Mouse (Mus musculus) CH12.LX (cell line): Measurements from ENCODE around the gene Sgca.

ENCODE experiments used
- CHD1 ChIP-seq: IDR thresholded peaks from 2 replicates; pipeline ENCODE4 v1.6.1; 2012; ENCODE audit warnings: low read depth, low read length, improper control_type of control experiment, inconsistent platforms
- CTCF ChIP-seq, 2 experiments: IDR thresholded peaks in 1 of 2; conservative IDR thresholded peaks in 1 of 2; 2 replicates each; pipeline ENCODE4 v1.5.1; 2011 to 2012; ENCODE audit warnings: low read depth in 2 of 2, low read length in 2 of 2, improper control_type of control experiment in 1 of 2, inconsistent platforms in 1 of 2, mild to moderate bottlenecking in 1 of 2, moderate library complexity in 1 of 2
- EP300 ChIP-seq: IDR thresholded peaks from 2 replicates; pipeline ENCODE4 v1.6.1; 2011; ENCODE audit warnings: low read length, improper control_type of control experiment
- HCFC1 ChIP-seq: IDR thresholded peaks from 2 replicates; pipeline ENCODE4 v1.6.1; 2012; ENCODE audit warnings: low read depth, mild to moderate bottlenecking, inconsistent platforms, low read length, improper control_type of control experiment
- JUN ChIP-seq: IDR thresholded peaks from 2 replicates; pipeline ENCODE4 v1.6.1; 2011; ENCODE audit warnings: low read depth, mild to moderate bottlenecking, low read length, improper control_type of control experiment, moderate library complexity; ENCODE audit not compliant: insufficient read depth
- POLR2A ChIP-seq: IDR thresholded peaks from 2 replicates; pipeline ENCODE4 v1.6.1; 2011; ENCODE audit warnings: low read depth, mild to moderate bottlenecking, improper control_type of control experiment, low read length
- POLR2AphosphoS2 ChIP-seq: IDR thresholded peaks from 2 replicates; pipeline ENCODE4 v1.6.1; 2011; ENCODE audit warnings: low read depth, low read length, improper control_type of control experiment
- RAD21 ChIP-seq: IDR thresholded peaks from 2 replicates; pipeline ENCODE4 v1.6.1; 2011; ENCODE audit warnings: low read depth, mild to moderate bottlenecking, low read length, improper control_type of control experiment, moderate library complexity
- TBP ChIP-seq: conservative IDR thresholded peaks from 2 replicates; pipeline ENCODE4 v1.6.1; 2011; ENCODE audit warnings: low read depth, low read length, improper control_type of control experiment
- USF1 ChIP-seq: IDR thresholded peaks from 2 replicates; pipeline ENCODE4 v1.6.1; 2014; ENCODE audit warnings: low read depth, mild to moderate bottlenecking, inconsistent platforms, low read length, improper control_type of control experiment
- ZKSCAN1 ChIP-seq: IDR thresholded peaks from 2 replicates; pipeline ENCODE4 v1.6.1; 2012; ENCODE audit warnings: low read depth, inconsistent platforms, low read length, improper control_type of control experiment, borderline replicate concordance
- ZNF384 ChIP-seq: IDR thresholded peaks from 2 replicates; pipeline ENCODE4 v1.6.1; 2012; ENCODE audit warnings: low read depth, low read length, improper control_type of control experiment, inconsistent platforms

DNA sequence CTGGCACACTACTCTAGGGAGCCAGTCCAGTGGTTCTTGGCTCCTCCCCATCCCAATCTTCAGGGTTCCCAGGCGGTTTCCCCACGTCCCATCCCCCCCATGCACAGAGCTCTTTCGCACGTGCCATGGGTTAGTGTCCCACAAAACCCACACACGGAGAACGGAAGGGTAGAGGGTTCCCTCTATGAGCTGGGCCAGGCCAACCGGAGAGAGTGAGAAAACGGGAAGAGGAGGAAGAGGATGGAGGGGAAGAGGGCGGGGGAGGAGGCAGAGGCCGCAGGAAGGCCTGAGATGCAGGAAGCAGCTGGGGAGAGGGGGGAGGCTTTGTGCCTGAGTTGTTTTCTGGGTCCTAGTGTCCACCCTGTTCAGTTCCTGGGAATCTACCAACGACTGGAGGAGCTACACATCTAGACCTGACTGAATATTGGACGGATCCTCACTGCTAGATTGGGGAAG lies 13.5 kb upstream of the Sgca start:
- TF ChIP-seq USF1 (no peak), EP300 (peak; percentile 48; the same call in 1 of the 2 replicates), CTCF (conservative IDR thresholded peaks at IDR 0.05 in 1 of 2, IDR thresholded peaks at IDR 0.05 in 1 of 2; ENCODE audit: low read depth in 2 of 2, low read length in 2 of 2) (no peak; a peak in 1 of 4 replicates), TBP (peak; percentile 83), ZNF384 (no peak), POLR2A (peak; percentile 67), POLR2AphosphoS2 (no peak), HCFC1 (peak; percentile 83), RAD21 (no peak), JUN (no peak), ZKSCAN1 (no peak), CHD1 (no peak)
